Mouse (Mus musculus): ENCODE results near the gene H2-K1.

Gene H2-K1

DNA sequence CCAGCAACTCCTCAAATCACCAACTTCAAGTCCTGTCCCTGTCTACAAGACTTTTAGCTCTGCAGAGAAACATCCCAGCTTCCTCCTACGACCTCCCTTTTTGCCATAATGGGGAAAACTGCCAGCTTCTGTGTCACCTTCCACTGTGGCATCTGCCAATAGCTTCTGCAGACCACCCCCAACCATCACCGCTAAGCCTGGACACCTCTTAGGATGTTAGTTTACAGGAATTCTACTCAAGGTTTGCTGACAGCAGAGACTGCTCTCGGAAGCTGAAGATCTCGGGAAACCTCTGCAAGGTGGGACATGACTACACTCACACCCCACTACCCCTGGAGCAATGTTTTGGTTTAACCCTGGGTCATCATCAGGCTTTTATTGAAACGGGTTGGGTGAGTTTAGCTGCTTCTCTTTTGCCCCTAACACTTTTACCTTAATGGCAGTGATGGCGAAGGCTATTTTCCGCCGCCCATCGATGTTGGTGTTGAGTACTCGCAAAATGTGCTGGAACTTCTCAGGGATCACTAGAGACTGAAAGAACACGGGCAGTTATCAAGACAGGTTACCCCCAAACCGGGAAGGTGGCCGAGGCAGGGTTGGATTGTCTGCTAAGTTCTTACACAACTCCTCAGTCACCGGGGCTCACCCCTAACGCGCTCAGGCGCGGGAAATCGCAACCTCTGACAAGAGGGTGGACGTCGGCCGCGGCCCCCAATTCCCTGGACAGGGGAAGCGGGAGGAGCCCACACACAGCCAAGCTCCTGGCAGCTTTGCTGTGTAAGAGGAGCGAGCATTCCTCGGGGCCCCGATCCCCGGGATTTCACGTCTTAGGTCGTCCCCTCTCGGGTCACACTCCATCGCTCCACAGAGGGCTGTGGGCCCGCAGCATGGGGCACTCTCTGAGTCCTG, 45.2 kb downstream of the H2-K1 start:
- DNase-seq: no peak

DNA sequence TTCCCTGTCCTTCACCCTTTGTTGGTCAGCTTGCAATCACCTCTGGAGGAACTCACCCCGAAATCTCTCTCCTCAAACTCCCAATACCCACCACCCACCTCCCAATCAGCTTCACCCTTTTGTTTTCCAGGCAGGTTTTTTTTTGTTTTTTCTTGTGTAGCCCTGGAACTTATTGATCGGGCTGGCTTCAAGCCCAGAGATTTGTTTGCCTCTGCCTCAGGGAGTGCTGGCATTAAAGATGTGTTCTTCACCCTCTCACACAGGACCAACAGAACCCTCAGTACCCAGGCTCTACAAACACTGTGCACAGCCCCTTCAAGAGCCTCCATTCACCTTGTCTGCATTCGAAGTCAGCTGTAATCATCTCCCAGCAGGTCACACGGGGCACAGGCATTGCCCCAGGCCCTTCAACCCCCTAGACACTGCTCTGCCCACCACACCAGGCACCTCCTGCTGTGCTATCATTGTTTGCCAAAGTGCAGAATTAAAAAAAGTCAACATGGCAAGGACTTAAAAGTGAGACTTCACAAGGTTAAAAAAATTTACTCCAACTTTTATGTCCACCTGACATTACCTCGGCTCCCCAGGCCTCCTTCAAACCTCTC, 46.1 kb downstream of the H2-K1 start:
- no peak for DNase-seq

DNA sequence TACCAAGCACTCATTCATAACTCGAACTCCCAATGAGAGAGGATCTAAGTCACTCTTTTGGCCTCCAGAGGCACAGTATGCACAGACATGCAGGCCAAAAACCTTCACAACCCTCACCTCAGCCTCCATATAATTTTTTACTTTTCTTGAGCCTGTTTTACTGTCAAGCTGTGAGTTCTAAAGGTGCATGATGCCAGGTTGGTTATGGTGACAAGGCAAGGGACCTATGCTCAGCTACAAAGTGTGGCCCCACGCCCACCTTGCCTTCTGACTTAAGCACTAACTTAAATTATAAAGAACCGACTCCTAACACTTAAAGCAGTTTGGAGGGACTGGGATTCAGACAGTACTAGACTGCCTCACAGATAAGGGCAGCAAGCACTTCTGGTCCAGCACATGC, 46.8 kb downstream of the H2-K1 start:
- DNase-seq: no peak

DNA sequence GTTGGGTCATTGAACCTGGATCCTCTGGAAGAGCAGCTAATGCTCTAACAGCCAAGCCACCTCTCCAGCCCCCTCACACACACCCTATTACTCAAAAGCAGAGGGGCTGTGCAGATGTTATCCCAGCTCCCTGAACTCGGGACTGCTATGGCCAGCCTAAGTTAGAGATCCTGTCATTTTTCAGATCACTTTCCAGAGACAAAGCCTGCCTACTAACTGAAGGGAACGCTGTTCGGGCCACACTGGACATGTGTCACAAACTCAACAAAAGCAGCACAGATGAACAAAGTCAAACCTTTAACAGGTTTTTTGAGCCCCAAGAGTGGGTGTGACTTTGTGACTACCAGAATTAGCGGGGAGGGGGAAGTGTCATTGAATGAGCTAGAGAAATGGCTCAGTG, 47.3 kb downstream of the H2-K1 start:
- no peak for DNase-seq

DNA sequence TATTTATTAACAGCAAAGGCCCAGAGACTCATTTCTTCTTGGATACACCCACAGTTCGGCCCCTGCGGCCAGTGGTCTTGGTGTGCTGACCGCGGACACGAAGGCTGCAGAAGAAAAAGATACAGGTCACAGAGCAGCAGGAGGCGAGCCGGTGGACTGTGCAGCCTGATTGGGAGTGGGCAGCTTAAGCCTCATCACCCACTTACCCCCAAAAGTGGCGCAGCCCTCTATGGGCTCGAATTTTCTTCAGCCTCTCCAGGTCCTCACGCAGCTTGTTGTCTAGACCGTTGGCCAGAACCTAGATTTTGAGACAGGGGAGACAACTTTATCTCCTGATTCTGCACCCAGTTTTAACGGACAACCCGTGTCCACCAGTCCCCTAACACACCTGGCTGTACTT, 48.1 kb downstream of the H2-K1 start:
- DNase-seq: peak in 1 of 2 experiments; percentile 3

DNA sequence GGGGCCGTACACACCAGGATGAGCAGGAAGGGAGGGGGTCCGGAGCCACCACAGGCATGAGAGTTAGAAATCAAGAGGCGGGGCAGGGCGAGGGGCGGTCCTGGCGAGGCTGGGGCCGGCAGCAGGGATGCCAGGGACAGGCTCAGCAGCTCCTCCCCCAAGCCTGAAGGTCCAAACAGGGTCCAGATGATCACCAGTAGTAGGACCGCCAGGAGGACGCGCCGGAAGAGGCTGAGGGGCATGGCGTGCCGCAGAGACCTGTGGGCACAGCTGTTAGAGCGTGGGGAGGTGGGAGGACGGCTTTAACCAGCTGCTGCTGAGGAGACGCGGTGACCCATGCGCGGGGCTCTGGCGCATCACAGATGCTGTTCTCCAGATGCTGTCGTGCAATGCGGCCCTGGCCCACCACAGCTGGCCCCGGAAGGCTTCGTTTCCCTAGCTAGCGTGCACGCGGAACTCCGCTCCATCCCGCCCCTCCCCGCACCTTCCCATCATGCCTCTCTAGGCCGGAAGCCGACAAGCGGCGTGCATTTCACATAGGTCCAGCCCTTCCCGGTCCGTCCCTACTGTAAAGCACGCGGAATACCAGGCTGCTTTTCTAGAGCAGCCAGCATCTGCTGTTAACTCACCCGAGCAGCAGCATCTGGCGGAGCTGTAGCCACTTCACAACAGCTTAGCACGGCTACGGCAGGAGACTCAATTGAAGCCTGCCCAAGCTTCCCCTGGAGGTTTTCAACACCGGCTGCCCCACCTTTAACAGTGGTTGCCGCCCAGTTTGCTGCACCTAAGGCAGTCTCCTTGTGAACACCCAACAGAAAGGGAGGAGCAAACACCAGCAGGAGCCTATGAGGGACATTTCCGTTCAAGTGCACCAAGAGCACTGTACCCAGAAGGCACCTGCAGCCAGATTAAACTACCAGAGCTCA, 48.9 kb downstream of the H2-K1 start, which contains the start of gene B3galt4:
TSS of gene B3galt4 (minus strand) at position 468 of the 926 bp plus-strand sequence.
- peak; percentile 73 to 88 for DNase-seq

DNA sequence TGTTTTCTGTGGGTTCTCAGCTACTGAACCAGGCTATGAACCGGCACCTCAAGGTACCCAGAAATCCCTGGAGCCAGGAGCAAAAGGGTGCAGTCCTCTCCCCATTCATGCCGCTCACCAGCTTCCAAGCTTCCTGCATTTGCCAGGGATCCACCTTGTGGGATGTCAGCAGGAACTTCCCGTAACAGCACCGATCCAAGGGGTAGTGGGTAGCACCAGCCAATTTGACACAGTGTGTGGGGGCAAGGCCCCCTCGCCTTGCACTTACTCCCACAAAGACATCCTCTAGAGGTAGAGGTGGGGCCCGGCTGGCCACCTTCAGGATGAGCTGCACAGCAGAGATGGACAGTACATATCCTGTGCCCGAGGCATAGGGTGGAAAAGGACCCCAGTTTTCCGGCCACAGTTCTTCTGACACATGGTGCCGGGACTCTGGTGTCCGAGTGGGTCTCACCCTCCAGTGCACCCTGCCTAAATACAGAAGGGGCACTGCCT, 50.0 kb downstream of the H2-K1 start:
- no peak for DNase-seq

DNA sequence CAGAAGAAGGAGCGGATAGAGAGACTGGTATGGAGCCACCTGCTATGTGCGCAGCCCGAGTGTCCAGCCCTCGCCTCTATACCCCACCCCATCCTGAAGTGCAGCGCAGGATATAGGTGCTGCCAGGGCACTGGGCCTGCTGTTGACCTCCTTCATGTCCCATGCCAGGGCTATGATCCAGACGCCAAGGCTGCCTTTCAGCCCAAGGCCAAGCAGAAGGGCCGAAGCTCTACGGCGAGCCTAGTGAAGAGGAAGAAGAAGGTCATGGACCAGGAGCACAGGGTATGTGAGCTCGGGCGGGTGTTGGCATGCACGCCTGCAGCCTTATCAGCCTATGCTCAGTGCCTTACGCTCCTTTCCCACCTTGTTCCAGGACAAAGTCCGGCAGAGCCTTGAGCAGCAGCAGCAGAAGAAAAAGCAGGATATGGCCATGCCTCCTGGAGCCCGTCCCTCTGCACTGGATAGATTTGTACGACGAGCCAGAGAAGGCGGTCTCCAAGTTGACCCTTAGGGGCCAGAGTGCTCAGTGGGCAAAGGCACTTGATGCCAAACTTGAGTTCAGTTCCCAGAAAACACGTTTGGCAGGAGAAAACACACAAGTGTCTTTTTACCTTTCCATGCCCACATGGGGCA, 51.1 kb downstream of the H2-K1 start:
- no peak for DNase-seq

DNA sequence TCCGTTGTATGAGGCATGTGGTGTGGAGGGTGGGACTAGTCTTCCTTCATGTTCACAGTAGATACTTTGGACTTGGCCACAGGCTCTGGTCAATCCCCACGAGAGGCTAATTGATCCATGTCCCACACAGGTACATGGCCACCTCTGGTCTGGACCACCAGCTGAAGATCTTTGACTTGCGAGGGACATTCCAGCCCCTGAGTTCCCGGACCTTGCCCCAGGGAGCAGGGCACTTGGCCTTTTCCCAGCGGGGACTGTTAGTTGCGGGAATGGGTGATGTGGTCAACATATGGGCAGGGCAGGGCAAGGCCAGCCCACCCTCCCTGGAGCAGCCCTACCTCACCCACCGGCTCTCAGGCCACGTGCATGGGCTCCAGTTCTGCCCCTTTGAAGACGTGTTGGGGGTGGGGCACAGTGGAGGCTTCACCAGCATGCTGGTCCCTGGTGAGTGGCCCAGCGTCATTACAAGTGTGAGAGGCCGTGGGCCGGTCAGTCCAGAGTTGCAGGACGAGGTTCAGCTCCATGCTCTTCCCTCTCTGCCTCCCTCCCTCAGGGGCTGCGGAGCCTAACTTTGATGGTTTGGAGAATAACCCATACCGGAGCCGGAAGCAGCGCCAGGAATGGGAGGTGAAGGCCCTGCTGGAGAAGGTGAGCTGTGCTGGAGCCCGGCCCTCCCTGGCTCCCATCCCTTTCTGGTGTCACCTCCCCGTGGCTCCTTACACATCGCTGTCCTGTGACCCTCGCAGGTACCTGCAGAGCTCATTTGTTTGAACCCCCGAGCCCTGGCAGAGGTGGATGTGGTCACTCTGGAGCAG, 51.9 kb downstream of the H2-K1 start:
- no peak for DNase-seq

DNA sequence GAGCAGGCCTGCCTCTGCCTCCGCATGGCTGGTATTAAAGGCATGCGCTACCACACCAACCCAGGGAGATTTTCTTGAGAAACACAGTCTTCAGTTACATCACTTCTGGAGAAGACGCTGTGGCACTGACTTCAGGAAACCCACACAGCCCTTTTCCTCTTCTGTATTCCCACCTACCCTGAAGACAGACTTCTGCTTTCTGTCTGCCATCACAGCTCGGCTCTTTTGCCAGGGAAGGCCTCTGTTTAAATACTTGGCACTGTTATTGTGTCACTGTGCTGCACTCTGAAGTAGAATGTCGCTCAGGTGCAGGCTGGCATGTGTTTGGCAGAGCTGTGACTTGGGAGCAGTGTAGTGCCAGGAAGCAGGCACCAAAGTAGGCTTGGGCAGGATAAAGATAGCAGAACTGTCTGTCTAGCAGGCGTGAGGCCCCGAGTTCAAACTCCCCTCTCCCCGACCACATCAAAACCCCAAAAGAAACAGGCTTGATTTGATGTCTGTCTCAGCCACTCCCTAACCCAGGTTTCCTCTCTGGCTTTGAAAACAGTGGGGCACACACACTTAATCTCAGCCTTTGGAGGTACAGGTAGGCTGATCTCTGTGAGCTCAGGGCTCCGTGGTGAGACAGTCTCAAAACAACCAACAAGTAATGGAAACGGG, 52.6 kb downstream of the H2-K1 start:
- no peak for DNase-seq
